9 mouse cellular contexts compared by ENCODE assay signal in the genomic region with DNA sequence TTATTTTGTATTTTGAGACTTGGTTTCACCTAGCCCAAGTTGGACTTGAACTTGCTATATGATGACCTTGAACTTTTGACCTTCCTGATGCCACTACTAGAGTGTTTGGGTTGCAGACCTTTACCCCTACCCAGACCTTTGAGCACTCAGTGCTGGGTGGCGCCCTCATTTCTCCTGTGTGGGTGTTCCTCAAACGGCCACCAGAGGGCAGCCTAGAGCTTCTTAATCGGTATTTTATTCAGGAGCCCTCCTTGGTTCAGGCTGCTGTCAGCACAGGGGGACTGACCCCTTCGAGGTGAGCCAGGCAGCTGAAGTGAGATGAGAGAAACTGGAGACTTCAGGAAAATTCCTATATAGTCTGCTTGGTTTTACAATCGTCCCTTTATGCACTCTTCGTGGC. TPM values are rescaled to one million over a fixed set of nuclear protein-coding genes. Genes with fewer than 3 reads are reported as not detected.
DNase-seq lines count a peak whose midpoint lies in the region; ATAC-seq lines count a peak whose summit lies in the region.
"Had no signal": no experiment of that assay in that cellular context is flagged by ENCODE, and none has a peak within 500 bp of the region (broad histone marks: within the 10 kb centered on the region; RNA-seq: fewer than 3 reads in every experiment).

No protein-coding gene starts in this region.

- no peak overlapping the region for H3K27ac ChIP-seq in hindbrain, embryonic 14.5 days
- H3K27ac ChIP-seq in limb, embryonic 10.5 days, result no peak overlapping the region
- no peak overlapping the region for H3K27ac ChIP-seq in neural tube, embryonic 11.5 days (ENCODE audit: low read depth, low read length)

- H3K4me2 ChIP-seq in hindbrain, embryonic 14.5 days (replicated peaks), result no peak overlapping the region
- H3K4me2 ChIP-seq in neural tube, embryonic 11.5 days (ENCODE audit: low read depth), result no peak overlapping the region

- no peak for ATAC-seq in hindbrain, embryonic 14.5 days (ENCODE audit: low FRiP score)
- peak; percentile 29; the same call in 1 of the 2 replicates for ATAC-seq in neural tube, embryonic 11.5 days (ENCODE audit: insufficient read depth, low FRiP score, low TSS enrichment)

- peaks cover 6% of the 10 kb centered on the region for H3K4me1 ChIP-seq in hindbrain, embryonic 14.5 days (replicated peaks; ENCODE audit: control insufficient read depth, insufficient read depth, low read length)
- H3K4me1 ChIP-seq in limb, embryonic 10.5 days, result no peaks in the 10 kb centered on the region; the same call in 1 of the 2 replicates
- H3K4me1 ChIP-seq in neural tube, embryonic 11.5 days (ENCODE audit: control insufficient read depth, insufficient read depth, low read length), result no peaks in the 10 kb centered on the region

- no peaks in the 10 kb centered on the region for H3K36me3 ChIP-seq in hindbrain, embryonic 14.5 days (replicated peaks; ENCODE audit: control insufficient read depth, insufficient read depth)
- H3K36me3 ChIP-seq in limb, embryonic 10.5 days, result no peaks in the 10 kb centered on the region
- H3K36me3 ChIP-seq in neural tube, embryonic 11.5 days (ENCODE audit: control insufficient read depth, insufficient read depth, low read length), result no peaks in the 10 kb centered on the region

- no peaks in the 10 kb centered on the region for H3K9me3 ChIP-seq in hindbrain, embryonic 14.5 days (ENCODE audit: control insufficient read depth, low read length)
- no peaks in the 10 kb centered on the region for H3K9me3 ChIP-seq in limb, embryonic 10.5 days (replicated peaks)
- no peaks in the 10 kb centered on the region for H3K9me3 ChIP-seq in neural tube, embryonic 11.5 days (ENCODE audit: control insufficient read depth, low read length)

- peak; percentile 62 for DNase-seq in ovary, postnatal 14 days (ENCODE audit: low spot score)
- no peak for DNase-seq in ovary, postnatal 10 days (ENCODE audit: low spot score)
- DNase-seq in ZHBTc4 (ENCODE audit: low read depth, low spot score), result peak; percentile 86
- peak; percentile 54 to 66 for DNase-seq in cerebellum, postnatal 4 days (ENCODE audit: low spot score in 2 of 2)
- DNase-seq in hindbrain, embryonic 14.5 days (ENCODE audit: low spot score), result peak; percentile 76
- DNase-seq in limb, embryonic 10.5 days (ENCODE audit: low spot score), result peak; percentile 70
- peak; percentile 70 for DNase-seq in neural tube, embryonic 11.5 days (ENCODE audit: low spot score)
- no peak for DNase-seq in yolk sac, embryonic 10.5 days (ENCODE audit: low spot score)

- no peaks in the 10 kb centered on the region for H3K27me3 ChIP-seq in hindbrain, embryonic 14.5 days (ENCODE audit: control insufficient read depth, insufficient read depth, low read length)
- H3K27me3 ChIP-seq in limb, embryonic 10.5 days (ENCODE audit: low read depth, poor library complexity, severe bottlenecking), result no peaks in the 10 kb centered on the region
- no peaks in the 10 kb centered on the region for H3K27me3 ChIP-seq in neural tube, embryonic 11.5 days (ENCODE audit: control insufficient read depth, insufficient read depth, low read length)

- 30% methylated on average over 6 of the region's 6 CpGs for WGBS in hindbrain, embryonic 14.5 days
- WGBS in limb, embryonic 10.5 days, result 34% methylated on average over 6 of the region's 6 CpGs
- WGBS in neural tube, embryonic 11.5 days, result 37% methylated on average over 6 of the region's 6 CpGs

- H3K9ac ChIP-seq in hindbrain, embryonic 14.5 days, result no peak overlapping the region
- H3K9ac ChIP-seq in neural tube, embryonic 11.5 days (ENCODE audit: low read length), result no peak overlapping the region

- no peak overlapping the region for H3K4me3 ChIP-seq in hindbrain, embryonic 14.5 days (replicated peaks; ENCODE audit: low read length)
- no peak overlapping the region for H3K4me3 ChIP-seq in limb, embryonic 10.5 days
- no peak overlapping the region for H3K4me3 ChIP-seq in neural tube, embryonic 11.5 days (ENCODE audit: low read depth, low read length)
- H3K4me3 ChIP-seq: myocyte had no signal

RNA-seq across cellular contexts. Expression of gene Cdsn, which starts 7.2 kb away (rescaled TPM):
- polyA plus RNA-seq in hindbrain, embryonic 14.5 days (2014; fragmentation: Nextera tagmentation; extraction: Ambion mirVana), result 0.22 and 0.25 TPM in 2 replicates
- polyA plus RNA-seq in limb, embryonic 10.5 days (2016; fragmentation: Nextera tagmentation; extraction: Ambion mirVana), result not detected in 2 replicates
- polyA plus RNA-seq in neural tube, embryonic 11.5 days (2014; fragmentation: Nextera tagmentation; extraction: Ambion mirVana), result 0.13 TPM in 1 of 2 replicates, not detected in the other

RNA-seq across cellular contexts. Expression of gene Psors1c2, which starts 11.7 kb away (rescaled TPM):
- polyA plus RNA-seq in hindbrain, embryonic 14.5 days (2014; fragmentation: Nextera tagmentation; extraction: Ambion mirVana), result 0.26 and 0.72 TPM in 2 replicates
- polyA plus RNA-seq in limb, embryonic 10.5 days (2016; fragmentation: Nextera tagmentation; extraction: Ambion mirVana), result 1.4 TPM in 2 replicates
- 0.85 and 0.89 TPM in 2 replicates for polyA plus RNA-seq in neural tube, embryonic 11.5 days (2014; fragmentation: Nextera tagmentation; extraction: Ambion mirVana)

RNA-seq across cellular contexts. Expression of gene 2300002M23Rik, which starts 22.6 kb away (rescaled TPM):
- polyA plus RNA-seq in hindbrain, embryonic 14.5 days (2014; fragmentation: Nextera tagmentation; extraction: Ambion mirVana), result not detected in 2 replicates
- polyA plus RNA-seq in limb, embryonic 10.5 days (2016; fragmentation: Nextera tagmentation; extraction: Ambion mirVana), result not detected in 2 replicates
- polyA plus RNA-seq in neural tube, embryonic 11.5 days (2014; fragmentation: Nextera tagmentation; extraction: Ambion mirVana), result not detected in 2 replicates
- polyA plus RNA-seq: myocyte had no signal

RNA-seq across cellular contexts. Expression of gene Cchcr1, which starts 27.8 kb away (rescaled TPM):
- polyA plus RNA-seq in hindbrain, embryonic 14.5 days (2014; fragmentation: Nextera tagmentation; extraction: Ambion mirVana), result 2.8 and 3.5 TPM in 2 replicates
- 24.9 and 25.5 TPM in 2 replicates for polyA plus RNA-seq in limb, embryonic 10.5 days (2016; fragmentation: Nextera tagmentation; extraction: Ambion mirVana)
- 9.4 and 10.3 TPM in 2 replicates for polyA plus RNA-seq in neural tube, embryonic 11.5 days (2014; fragmentation: Nextera tagmentation; extraction: Ambion mirVana)

RNA-seq across cellular contexts. Expression of gene Tcf19, which starts 28.1 kb away (rescaled TPM):
- polyA plus RNA-seq in hindbrain, embryonic 14.5 days (2014; fragmentation: Nextera tagmentation; extraction: Ambion mirVana), result 12.3 and 16.5 TPM in 2 replicates
- polyA plus RNA-seq in limb, embryonic 10.5 days (2016; fragmentation: Nextera tagmentation; extraction: Ambion mirVana), result 38.8 and 52.0 TPM in 2 replicates
- polyA plus RNA-seq in neural tube, embryonic 11.5 days (2014; fragmentation: Nextera tagmentation; extraction: Ambion mirVana), result 46.8 and 54.8 TPM in 2 replicates

Comparison
In these comparisons a context has a peak if more than half of its experiments do, and no peak if none do; other contexts are left out.
1. DNase-seq: peak in ovary, postnatal 14 days (single experiment), ZHBTc4 (single experiment), cerebellum, postnatal 4 days (2 of 2), hindbrain, embryonic 14.5 days (single experiment), limb, embryonic 10.5 days (single experiment) and neural tube, embryonic 11.5 days (single experiment); none in ovary, postnatal 10 days (single experiment) and yolk sac, embryonic 10.5 days (single experiment).